Mouse (Mus musculus) right cerebral cortex, adult 18-20 months (tissue): ENCODE measurements around the gene Fgfr1op2.

Source experiments
- DNase-seq: peaks from one replicate; pipeline ENCODE4 v3.0.0; 2022; ENCODE audit warnings: mixed read lengths

Fgfr1op2 gene

GRCm38 (mm10) chr6:146642276-146643183, 65.5 kb downstream of the Fgfr1op2 start, which contains the start of the genes Med21 and Tm7sf3:
Gene Med21 (plus strand): TSS chr6:146642547.
Gene Tm7sf3 (minus strand): TSS chr6:146642824.
- DNase-seq: peak; percentile 99

DNA sequence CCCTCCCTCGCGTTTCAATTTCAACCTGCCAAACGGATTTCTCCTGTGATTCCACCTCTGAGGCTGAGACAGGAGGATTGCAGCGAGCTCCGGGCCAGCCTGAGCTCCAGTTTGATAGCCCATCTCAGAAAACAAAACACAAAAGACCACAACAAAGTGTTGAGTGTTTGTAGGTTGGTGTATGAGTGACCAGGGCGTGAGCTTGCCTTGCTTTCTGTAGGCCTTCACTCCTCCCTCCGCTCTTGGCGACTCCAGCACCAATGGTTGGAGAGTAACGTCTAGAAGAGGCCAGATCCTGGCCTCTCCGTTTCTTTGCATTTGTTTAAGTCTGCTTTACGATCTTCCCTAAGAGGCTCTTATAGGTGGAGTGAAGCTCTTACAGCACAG, 66.2 kb downstream of the Fgfr1op2 start:
- DNase-seq: no peak
